Mouse (Mus musculus): ENCODE measurements around the gene Fap. TPM values are rescaled to one million over a fixed set of nuclear protein-coding genes. Genes with fewer than 3 reads are reported as not detected.

The Fap gene
- 2.0 and 2.6 TPM in 2 replicates for polyA plus RNA-seq (2016; fragmentation: Nextera tagmentation; extraction: Ambion mirVana)

DNA sequence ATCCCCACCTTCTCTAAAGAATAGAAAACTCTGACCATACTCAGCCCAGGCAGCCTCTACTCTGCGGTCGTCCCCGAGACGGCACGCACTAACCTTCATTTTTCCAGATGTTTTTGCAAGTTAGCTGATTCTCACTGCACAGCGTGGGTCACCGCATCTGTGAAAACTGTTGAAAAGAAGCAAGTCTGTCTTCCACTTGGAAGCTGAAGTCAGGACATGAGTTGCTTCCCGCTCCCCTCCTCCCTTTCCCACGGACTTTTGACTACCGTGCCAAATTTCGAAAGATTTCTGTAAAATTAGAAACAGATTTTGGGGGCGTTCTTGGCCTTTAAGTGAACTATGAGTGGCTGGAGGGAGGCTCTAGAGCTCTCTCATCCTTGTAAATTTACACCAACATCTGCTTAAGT lies at the start of gene Fap:
Gene Fap (minus strand): TSS at position 323 of the 407 bp plus-strand sequence.
- Histone ChIP-seq H3K4me2 (replicated peaks) (no peak within 1 kb of the TSS), H3K4me3 (no peak within 1 kb of the TSS), H3K9me3 (no peaks in the 10 kb centered on the region), H3K27me3 (no peaks in the 10 kb centered on the region), H3K36me3 (no peaks in the 10 kb centered on the region), H3K9ac (replicated peaks) (no peak within 1 kb of the TSS), H3K4me1 (no peaks in the 10 kb centered on the region), H3K27ac (replicated peaks) (no peak within 1 kb of the TSS)
- WGBS = 84% methylated on average over 12 of the region's 12 CpGs
- no peak for ATAC-seq (ENCODE audit: low FRiP score, low read depth)

DNA sequence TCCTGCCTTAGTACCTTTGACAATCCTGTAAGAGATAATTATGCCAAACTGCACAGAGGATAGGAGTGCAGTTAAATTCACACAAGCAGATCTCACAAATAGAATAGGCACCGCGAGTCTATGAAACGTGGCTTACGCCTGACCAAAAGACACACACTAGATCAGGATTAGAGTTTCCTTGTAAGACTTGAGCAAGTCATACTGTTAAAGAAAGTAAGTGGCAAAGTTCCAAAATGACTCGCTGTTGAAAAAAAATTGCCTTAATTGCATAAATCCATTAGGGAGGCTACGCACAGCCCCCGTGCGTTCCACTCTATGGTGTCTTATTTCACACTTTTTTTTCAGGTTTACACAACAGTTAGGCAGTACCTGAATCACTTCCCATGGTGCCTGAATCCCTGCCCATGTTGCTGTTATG lies 49.2 kb upstream of the Fap start:
- H3K27ac ChIP-seq (replicated peaks) = no peak overlapping the region
- no peaks in the 10 kb centered on the region for H3K36me3 ChIP-seq
- no peak overlapping the region for H3K4me2 ChIP-seq (replicated peaks)
- no peak overlapping the region for H3K4me3 ChIP-seq
- no peaks in the 10 kb centered on the region for H3K9me3 ChIP-seq
- ATAC-seq (ENCODE audit: low FRiP score, low read depth) = no peak
- H3K27me3 ChIP-seq = no peaks in the 10 kb centered on the region
- H3K4me1 ChIP-seq = no peaks in the 10 kb centered on the region
- 90% methylated on average over 8 of the region's 8 CpGs for WGBS
- no peak overlapping the region for H3K9ac ChIP-seq (replicated peaks)

GRCm38 (mm10) chr2:62619679-62620078 lies 45.8 kb upstream of the Fap start:
- Histone ChIP-seq H3K4me3 (no peak overlapping the region), H3K4me2 (replicated peaks) (no peak overlapping the region), H3K27me3 (no peaks in the 10 kb centered on the region), H3K9me3 (no peaks in the 10 kb centered on the region), H3K4me1 (no peaks in the 10 kb centered on the region), H3K27ac (replicated peaks) (no peak overlapping the region), H3K9ac (replicated peaks) (no peak overlapping the region), H3K36me3 (no peaks in the 10 kb centered on the region)
- WGBS = 63% methylated on average over 2 of the region's 2 CpGs
- ATAC-seq (ENCODE audit: low FRiP score, low read depth) = no peak

DNA sequence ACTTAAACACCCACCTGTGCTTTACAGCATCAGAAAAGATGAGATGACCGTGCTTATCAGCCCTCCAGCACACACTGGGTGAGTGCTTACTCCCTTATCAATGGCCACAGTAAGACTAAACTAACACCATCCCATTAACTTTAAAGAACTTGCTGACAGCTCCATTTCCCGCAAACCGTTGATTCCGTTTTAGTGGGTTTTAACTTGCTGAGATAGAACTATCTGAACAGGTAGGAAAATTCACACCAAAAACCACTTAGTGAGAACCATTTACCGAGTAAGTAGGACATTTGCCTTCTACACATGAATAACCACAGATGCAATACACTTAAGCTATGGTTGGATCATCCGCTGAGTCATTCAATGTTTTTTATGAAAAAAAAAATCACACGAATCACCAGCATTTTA lies 45.1 kb upstream of the Fap start:
- H3K4me3 ChIP-seq = no peak overlapping the region
- no peak overlapping the region for H3K27ac ChIP-seq (replicated peaks)
- H3K4me1 ChIP-seq = no peaks in the 10 kb centered on the region
- H3K9me3 ChIP-seq = no peaks in the 10 kb centered on the region
- no peak overlapping the region for H3K9ac ChIP-seq (replicated peaks)
- H3K4me2 ChIP-seq (replicated peaks) = no peak overlapping the region
- no peaks in the 10 kb centered on the region for H3K36me3 ChIP-seq
- no peaks in the 10 kb centered on the region for H3K27me3 ChIP-seq
- ATAC-seq (ENCODE audit: low FRiP score, low read depth) = no peak
- WGBS = 88% methylated on average over 7 of the region's 7 CpGs

DNA sequence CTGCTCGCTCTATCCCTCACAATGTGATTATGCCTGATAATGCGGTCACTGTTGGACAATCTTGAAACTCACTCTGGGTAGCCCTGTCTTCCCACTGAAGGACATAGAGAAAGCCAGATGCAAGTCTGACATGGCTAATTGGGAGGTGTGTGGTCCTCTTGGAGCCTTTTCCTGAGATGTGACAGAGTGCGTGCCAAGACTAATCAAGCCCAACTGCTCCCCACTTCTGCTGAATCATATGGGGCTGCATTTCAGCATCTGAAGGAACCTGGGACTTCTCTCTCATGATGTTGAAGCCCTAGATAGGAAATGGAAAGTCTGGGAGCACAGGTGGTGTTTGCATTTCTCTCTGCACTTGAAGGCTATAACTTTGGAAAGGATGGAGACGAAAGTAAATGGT lies 39.3 kb upstream of the Fap start:
- Histone ChIP-seq H3K9me3 (no peaks in the 10 kb centered on the region), H3K4me1 (no peaks in the 10 kb centered on the region), H3K27ac (replicated peaks) (no peak overlapping the region), H3K4me2 (replicated peaks) (no peak overlapping the region), H3K9ac (replicated peaks) (no peak overlapping the region), H3K27me3 (no peaks in the 10 kb centered on the region), H3K36me3 (no peaks in the 10 kb centered on the region), H3K4me3 (no peak overlapping the region)
- ATAC-seq (ENCODE audit: low FRiP score, low read depth) = no peak
- WGBS = 95% methylated on average over 4 of the region's 4 CpGs

DNA sequence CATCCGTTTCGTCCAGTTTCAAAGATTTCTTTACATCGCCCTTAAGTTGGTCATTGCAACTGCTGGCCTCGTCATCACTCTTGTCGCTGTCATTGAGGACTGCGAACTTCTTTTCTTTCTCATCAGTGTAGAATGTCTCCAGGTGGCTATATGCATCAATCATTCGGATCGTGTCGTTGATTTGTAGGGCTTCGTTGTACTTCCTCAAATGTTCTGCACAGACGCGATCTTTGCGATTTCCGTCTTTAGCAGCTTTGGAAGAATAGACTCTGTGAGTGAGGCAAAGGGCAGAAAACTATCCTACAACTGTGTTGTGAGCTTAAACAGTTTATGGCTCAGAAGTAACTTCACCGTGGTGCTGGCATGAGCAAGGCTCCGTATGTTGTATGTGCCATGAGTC lies 32.3 kb upstream of the Fap start:
- no peak for ATAC-seq (ENCODE audit: low FRiP score, low read depth)
- no peaks in the 10 kb centered on the region for H3K27me3 ChIP-seq
- H3K9me3 ChIP-seq = no peaks in the 10 kb centered on the region
- no peak overlapping the region for H3K27ac ChIP-seq (replicated peaks)
- H3K9ac ChIP-seq (replicated peaks) = no peak overlapping the region
- 95% methylated on average over 16 of the region's 16 CpGs for WGBS
- no peaks in the 10 kb centered on the region for H3K36me3 ChIP-seq
- H3K4me2 ChIP-seq (replicated peaks) = no peak overlapping the region
- H3K4me3 ChIP-seq = no peak overlapping the region
- H3K4me1 ChIP-seq = no peaks in the 10 kb centered on the region

- Histone ChIP-seq H3K4me1 (no peaks in the 10 kb centered on the region), H3K4me2 (replicated peaks) (no peak overlapping the region), H3K27me3 (no peaks in the 10 kb centered on the region), H3K27ac (replicated peaks) (no peak overlapping the region), H3K9ac (replicated peaks) (no peak overlapping the region), H3K9me3 (no peaks in the 10 kb centered on the region), H3K4me3 (no peak overlapping the region), H3K36me3 (no peaks in the 10 kb centered on the region)
- WGBS = 92% methylated on average over 5 of the region's 5 CpGs
- no peak for ATAC-seq (ENCODE audit: low FRiP score, low read depth)
Observed at GRCm38 (mm10) chr2:62603530-62603929, 29.7 kb upstream of the Fap start.

DNA sequence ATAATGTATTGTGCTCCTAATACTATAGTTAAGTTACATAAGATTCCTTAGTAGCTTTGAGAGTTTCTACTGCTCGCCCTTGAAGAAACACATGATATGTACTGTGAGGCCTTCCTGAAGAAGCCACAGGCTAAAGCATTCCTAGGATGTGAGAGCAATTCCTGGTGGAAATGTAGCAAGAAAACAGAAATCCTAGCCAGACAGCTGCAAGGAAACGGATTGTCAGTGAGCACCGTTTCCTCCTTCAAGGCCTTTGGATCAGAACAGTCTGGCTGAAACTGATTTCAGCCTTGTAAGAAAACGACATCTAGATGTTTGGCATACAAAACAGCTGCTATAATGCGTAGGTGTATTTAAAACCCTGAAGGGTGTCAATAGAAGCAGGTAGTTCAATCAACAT lies 22.7 kb upstream of the Fap start:
- Histone ChIP-seq H3K9ac (replicated peaks) (no peak overlapping the region), H3K4me1 (no peaks in the 10 kb centered on the region; the same call in 1 of the 2 replicates), H3K27me3 (no peaks in the 10 kb centered on the region), H3K27ac (replicated peaks) (no peak overlapping the region), H3K9me3 (no peaks in the 10 kb centered on the region), H3K36me3 (no peaks in the 10 kb centered on the region), H3K4me2 (replicated peaks) (no peak overlapping the region), H3K4me3 (no peak overlapping the region)
- 90% methylated on average over 5 of the region's 5 CpGs for WGBS
- ATAC-seq (ENCODE audit: low FRiP score, low read depth) = no peak

DNA sequence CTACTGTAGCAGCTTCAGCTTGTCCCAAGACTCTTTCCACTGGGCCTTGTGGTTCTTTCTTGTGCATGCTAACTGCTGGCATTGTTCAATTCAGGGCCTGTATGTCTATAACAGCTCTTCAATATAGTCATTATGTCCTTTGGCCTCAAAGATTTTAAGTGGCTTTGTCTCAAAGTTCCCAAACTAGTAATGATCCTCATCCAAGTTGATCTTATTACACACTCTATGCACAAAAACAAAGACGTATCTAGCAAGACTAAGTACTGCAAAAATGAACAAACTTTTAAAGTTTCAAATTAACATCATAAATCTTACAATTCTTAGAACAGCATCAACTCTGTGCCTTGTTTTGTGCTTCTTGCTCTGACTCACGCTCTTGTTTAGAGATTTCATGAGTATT lies 20.6 kb upstream of the Fap start:
- ATAC-seq (ENCODE audit: low FRiP score, low read depth) = no peak
- Histone ChIP-seq H3K27ac (replicated peaks) (no peak overlapping the region), H3K4me2 (replicated peaks) (no peak overlapping the region), H3K36me3 (no peaks in the 10 kb centered on the region), H3K9me3 (no peaks in the 10 kb centered on the region), H3K27me3 (no peaks in the 10 kb centered on the region), H3K4me1 (no peaks in the 10 kb centered on the region; the same call in 1 of the 2 replicates), H3K9ac (replicated peaks) (no peak overlapping the region), H3K4me3 (no peak overlapping the region)
- 87% methylated on average over 2 of the region's 2 CpGs for whole genome bisulfite sequencing

- Histone ChIP-seq H3K27ac (replicated peaks) (no peak overlapping the region), H3K4me2 (replicated peaks) (no peak overlapping the region), H3K9me3 (no peaks in the 10 kb centered on the region), H3K4me3 (no peak overlapping the region), H3K36me3 (no peaks in the 10 kb centered on the region), H3K9ac (replicated peaks) (no peak overlapping the region), H3K4me1 (no peaks in the 10 kb centered on the region; the same call in 1 of the 2 replicates), H3K27me3 (no peaks in the 10 kb centered on the region)
- 88% methylated on average over 3 of the region's 3 CpGs for WGBS
- no peak for ATAC-seq (ENCODE audit: low FRiP score, low read depth)
Observed at GRCm38 (mm10) chr2:62591555-62591954, 17.7 kb upstream of the Fap start.

DNA sequence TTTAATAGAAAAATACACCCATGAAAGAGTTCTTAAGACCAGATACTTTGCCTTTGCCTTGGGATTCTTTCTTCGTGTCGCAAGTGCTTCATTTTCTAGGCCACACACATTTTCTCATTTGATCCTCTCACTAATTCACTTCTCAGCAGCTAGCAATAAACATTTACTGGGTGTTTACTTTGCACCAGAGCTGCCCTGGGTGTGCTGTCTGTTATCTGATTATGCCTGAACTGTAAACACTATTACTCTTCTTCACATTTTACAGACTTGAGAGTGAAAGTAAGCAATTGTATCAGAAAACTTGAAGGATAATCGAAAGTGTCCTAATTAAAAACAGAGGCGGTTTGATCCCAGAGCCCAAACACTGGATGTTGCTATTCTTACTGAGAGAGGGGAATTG lies 15.5 kb upstream of the Fap start:
- Histone ChIP-seq H3K27me3 (no peaks in the 10 kb centered on the region), H3K36me3 (no peaks in the 10 kb centered on the region), H3K4me3 (no peak overlapping the region), H3K4me2 (replicated peaks) (no peak overlapping the region), H3K4me1 (no peaks in the 10 kb centered on the region; the same call in 1 of the 2 replicates), H3K9ac (replicated peaks) (no peak overlapping the region), H3K27ac (replicated peaks) (no peak overlapping the region), H3K9me3 (no peaks in the 10 kb centered on the region)
- 86% methylated on average over 4 of the region's 4 CpGs for WGBS
- no peak for ATAC-seq (ENCODE audit: low FRiP score, low read depth)

GRCm38 (mm10) chr2:62585769-62586168 lies 11.9 kb upstream of the Fap start:
- H3K4me2 ChIP-seq (replicated peaks) = no peak overlapping the region
- no peaks in the 10 kb centered on the region for H3K9me3 ChIP-seq
- H3K27ac ChIP-seq (replicated peaks) = no peak overlapping the region
- H3K9ac ChIP-seq (replicated peaks) = no peak overlapping the region
- no peak for ATAC-seq (ENCODE audit: low FRiP score, low read depth)
- H3K4me3 ChIP-seq = no peak overlapping the region
- H3K4me1 ChIP-seq = no peaks in the 10 kb centered on the region
- H3K36me3 ChIP-seq = no peaks in the 10 kb centered on the region
- 94% methylated on average over 5 of the region's 5 CpGs for WGBS
- H3K27me3 ChIP-seq = no peaks in the 10 kb centered on the region

DNA sequence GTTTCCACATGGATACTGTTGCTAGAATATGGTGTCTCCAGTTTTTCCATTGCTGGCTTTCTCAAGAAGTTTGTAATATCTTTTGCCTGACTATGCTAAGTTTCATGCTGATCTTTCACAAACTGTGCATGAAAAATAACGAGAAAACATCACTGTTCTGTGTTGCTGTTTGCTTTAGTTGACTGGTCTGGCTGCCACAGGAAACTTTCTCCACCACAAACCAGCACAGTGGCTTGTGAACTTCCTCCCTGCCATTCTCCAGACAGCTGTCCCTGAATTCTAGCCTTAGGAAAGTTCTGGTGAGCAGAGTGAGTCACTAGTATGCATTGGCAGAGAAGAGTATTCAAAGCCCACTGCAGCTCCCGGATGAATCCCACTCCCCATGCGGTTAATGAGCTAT lies 1.1 kb upstream of the Fap start:
- H3K9ac ChIP-seq (replicated peaks) = no peak overlapping the region
- no peaks in the 10 kb centered on the region for H3K36me3 ChIP-seq
- no peaks in the 10 kb centered on the region for H3K27me3 ChIP-seq
- no peak overlapping the region for H3K4me2 ChIP-seq (replicated peaks)
- no peak for ATAC-seq (ENCODE audit: low FRiP score, low read depth)
- WGBS = 92% methylated on average over 3 of the region's 3 CpGs
- no peak overlapping the region for H3K27ac ChIP-seq (replicated peaks)
- H3K9me3 ChIP-seq = no peaks in the 10 kb centered on the region
- no peak overlapping the region for H3K4me3 ChIP-seq
- no peaks in the 10 kb centered on the region for H3K4me1 ChIP-seq

All from midbrain, embryonic 12.5 days (tissue).